Mouse (Mus musculus) induced T-regulatory cell, adult 2 months (primary cell): ENCODE measurements around the gene 6330409D20Rik.

Experiments used
- DNase-seq: peaks from one replicate; pipeline ENCODE4 v3.0.0-alpha.2; 2012; ENCODE audit warnings: low read depth

Gene 6330409D20Rik

DNA sequence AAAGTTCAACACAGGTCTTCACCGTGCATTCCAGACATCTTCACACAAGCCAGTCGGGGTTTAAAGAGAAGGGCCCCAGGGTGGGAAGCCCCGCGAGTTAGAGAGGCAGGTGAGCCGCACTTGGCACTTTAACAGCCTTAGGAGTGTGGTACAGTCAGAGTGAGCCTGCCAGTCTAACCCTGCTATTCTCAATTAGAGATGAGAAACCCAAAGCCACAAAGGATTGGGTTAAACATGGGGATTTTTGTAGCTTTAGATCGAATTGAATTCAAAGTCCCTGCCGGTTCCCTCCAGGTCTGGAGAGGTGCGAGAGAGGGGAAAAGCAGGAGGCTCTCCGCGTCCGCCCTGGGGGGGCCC, at the start of gene 6330409D20Rik:
Gene 6330409D20Rik (minus strand): TSS at position 101 of the 357 bp plus-strand sequence.
- no peak for DNase-seq

DNA sequence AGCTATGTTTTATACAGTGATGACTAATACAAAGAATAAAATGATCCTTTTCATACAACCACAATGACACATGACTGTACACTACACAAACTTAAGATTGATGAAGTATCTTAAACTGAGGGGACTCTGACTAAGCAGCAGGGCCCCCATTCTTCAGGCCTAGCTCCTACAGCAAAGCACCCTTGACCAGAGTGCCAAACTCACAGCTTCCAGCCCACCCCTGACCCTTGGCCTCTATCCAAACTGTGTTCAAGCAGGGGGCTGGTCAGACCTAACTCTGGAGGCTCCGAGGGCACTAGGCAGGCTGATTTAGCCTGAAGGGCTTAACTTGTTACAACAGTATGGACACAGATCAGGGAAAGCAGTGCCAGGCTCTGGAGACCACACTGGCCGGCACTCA, 47.8 kb upstream of the 6330409D20Rik start:
- no peak for DNase-seq

DNA sequence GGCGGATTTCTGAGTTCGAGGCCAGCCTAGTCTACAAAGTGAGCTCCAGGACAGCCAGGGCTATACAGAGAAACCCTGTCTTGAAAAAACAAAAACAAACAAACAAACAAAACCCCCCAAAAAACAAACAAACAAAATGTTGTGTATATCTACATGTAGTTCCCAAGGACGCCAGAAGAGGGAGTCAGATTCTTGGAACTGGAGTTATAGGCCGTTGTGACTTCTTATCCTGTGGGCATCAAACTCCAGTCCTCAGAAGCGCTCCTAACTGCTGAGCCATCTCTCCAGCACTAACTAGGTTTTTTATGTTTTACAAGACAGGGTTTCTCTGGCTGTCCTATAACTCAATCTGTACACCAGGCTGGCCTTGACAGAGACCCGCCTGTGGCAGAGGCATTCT, 46.4 kb upstream of the 6330409D20Rik start:
- peak; percentile 73 for DNase-seq

DNA sequence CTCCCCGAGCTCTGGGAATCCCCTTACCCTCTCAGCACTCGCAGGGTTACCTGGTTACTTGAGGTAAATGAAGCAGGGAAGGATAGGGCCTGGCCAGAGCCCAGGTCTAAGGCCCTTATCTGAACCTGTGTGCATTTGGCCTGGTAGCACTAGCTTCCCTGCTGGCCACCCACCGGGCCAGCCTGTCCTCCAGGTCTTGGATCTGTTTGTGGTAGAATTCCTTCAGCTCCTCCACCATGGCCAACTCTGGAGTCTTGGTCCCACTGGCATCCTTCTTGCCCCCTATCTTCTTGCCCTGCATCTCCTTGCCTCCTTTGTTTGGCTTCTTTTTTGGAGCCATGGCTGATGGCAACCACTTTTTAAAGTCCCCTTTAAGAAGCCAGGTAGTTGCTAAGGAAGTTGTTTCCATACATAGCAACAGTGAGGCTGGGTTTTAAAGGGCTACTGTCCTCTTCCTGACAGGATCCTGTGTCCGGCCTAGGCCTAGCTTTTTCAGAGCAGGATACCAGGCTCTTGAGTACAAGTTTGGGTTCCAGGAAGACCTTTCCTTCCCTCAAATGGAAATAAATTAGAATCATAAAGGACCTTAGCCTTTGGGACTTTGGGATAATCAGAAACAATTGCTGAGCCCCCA, 43.3 kb upstream of the 6330409D20Rik start, which contains the start of gene Cfap157:
Gene Cfap157 (minus strand): TSS at position 381 of the 634 bp plus-strand sequence.
- no peak for DNase-seq

DNA sequence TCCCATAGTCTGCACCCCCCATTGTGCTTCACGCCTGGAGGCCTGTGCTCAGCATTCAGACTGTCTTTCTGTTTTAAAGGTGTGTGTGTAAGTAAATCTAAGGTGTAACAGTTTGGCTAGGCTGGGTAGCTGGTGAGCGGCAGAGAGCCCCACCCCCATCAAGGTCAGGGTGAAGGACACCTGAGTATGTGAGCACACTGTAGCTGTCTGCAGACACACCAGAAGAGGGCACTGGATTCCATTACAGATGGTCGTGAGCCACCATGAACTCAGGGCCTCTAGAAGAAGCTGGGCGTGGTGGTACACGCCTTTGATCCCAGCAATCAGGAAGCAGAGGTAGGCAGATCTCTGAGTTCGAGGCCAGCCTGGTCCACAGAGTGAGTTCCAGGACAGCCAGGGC, 40.9 kb upstream of the 6330409D20Rik start:
- no peak for DNase-seq

DNA sequence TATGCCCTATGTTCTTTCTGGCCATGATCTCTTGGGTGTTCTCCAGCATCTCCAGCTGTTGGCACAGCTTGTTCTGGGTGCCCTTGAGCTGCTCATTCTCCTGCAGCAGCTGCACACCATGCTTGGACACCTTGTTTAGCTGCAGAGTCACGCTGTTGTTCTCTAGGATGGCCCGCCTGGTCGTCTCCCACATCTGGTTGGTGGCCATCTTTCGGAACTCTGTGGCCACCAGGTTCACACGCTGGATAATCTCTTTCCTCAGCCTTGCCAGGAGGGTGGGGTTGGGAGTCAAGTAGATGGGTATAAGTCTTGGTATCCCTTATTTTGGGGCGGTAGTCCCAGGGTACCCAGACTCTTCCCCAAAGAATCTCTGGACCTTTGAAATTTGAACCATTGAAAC, 38.9 kb upstream of the 6330409D20Rik start:
- DNase-seq = no peak

DNA sequence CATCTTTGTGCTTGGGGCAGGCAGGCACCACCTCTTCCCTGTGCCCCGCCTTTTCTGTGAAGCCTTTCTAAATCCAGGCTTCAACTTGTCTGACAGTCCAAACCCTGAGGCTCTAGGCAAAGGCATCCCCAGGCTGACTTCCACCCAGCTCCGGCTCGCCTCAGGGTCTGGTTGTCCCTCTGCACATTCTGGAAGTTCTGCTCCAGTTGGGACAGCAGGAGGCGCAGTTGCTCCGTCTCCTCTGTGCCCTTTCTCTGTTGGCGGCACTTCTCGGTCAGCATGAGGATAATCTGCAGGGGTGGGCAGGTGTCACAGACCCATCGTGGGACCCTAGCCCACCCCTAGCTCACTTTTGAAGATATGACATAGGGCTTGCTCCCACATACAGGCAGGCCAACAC, 38.3 kb upstream of the 6330409D20Rik start:
- DNase-seq = peak; percentile 54

DNA sequence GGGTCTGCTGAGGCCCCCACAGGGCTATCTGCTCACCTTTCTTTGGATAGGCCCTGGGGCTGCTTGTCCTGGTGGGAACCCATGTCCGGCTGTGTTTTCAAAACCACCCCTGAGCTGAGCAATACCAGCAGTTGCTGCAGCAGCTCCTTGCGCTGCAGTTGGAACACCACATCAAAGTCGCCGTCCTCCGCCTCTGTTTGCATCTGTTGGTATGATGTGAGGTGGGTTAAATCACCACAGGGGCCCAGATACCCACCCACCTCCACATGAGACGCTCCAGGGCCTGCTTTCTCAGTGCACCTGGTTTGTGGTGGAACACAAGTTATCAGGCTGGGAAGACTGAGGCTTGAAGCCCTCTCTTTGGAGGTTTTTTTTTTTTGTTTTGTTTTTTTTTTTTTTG, 37.3 kb upstream of the 6330409D20Rik start:
- DNase-seq = no peak

DNA sequence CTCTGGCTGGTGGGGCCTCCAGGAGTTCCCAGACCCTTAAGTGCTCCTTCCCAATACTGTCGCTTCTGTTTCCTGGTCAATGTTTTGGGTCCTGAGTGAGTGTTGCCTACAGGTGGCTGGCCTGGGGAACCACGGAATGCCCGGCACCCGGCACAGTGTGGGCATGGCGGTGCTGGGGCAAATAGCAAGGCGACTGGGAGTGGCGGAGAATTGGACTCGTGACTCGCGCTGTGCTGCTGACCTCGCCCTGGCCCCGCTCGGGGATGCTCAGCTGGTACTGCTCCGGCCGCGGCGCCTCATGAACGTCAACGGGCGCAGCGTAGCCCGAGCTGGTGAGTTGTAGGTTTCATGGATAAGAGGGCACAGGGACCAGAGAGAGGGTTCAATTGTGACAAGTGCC, 35.4 kb upstream of the 6330409D20Rik start:
- no peak for DNase-seq

DNA sequence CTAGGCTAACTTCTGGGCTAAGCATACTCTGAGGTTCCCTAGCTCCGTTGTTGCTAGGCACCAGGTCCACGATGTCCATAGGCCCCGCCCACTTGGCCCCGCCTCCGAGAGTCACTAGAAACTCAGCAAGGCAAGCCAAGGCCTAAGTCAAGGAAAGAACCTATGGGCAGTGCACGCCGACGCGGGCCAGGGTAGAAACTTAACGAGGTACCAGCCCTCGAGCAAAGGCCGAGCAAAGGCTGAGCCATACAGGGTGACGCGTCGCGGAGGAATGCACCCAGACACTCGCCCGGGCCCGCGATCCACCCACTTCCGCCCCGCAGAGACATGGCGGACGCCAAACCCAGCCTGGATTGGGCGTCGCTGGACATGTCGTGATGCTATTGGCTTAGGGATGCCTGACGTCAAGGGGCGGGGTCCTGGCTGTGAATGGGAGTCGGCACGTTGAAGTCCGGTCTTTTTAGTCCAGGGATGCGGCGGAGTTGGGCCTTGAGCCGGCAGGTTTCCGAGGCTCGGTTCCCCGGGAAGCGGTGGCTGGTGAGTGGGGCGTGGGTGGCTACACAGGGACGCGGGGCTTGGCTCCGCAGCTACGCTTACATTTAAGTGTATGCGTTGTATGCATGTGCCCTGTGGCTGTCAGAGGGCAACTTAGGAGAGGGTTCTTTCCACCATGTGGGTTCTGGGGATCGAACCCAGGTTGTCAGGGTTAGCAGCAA, 34.7 kb upstream of the 6330409D20Rik start, which contains the start of the genes Ttc16 and Ptrh1:
Gene Ttc16 (minus strand): TSS at position 275 of the 716 bp plus-strand sequence.
Gene Ptrh1 (plus strand): TSS at position 428 of the 716 bp plus-strand sequence.
- DNase-seq = peak; percentile 99

DNA sequence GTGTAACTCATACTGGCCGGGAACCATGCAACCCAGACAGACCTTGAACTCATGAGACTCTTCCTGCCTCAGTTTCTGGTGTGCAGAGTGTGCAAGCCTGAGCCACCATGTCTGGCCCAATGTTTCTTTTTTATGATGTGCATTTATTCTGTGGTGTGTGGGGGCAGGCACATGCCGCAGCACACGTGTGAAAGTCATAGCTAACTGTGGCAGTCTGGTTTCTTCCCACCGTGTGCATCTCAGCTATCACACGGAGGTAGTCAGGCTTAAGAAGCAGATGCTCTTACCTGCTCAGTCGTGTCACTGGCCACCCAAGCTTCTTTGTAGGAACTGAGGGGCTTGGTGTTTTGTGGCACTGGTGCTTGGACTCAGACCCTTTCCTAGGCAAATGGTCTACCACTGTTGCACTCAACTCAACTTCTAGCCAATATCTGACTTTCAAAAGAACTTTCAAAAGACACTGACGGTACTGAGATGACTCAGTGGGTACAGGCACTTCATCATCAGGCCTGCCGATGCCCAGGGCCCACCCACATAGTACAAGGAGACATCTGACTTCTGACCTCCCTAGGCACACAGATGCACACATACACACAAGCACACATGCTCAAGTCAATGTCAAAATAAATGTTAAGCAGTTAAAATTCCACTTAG, 31.9 kb upstream of the 6330409D20Rik start:
- DNase-seq = peak; percentile 62

DNA sequence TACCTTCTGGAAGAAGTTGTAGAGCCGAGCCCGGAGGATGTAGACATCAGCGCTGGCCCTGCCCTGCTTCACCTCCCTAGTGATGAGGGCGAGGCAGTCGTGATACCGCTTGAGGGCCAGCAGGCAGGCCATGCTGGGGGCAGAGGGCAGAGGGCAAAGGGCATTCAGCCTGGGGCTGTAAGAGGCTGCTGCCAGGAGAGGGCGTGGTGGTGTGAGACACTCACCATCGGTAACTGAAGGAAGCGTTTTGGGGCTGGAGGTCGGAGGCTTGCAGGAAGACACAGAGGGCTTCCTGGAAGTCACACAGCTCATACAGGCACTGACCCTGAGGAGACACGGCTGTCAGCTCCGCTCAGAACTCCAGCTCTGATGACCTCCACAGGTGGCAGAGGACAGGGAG, 31.1 kb upstream of the 6330409D20Rik start:
- peak; percentile 71 for DNase-seq

DNA sequence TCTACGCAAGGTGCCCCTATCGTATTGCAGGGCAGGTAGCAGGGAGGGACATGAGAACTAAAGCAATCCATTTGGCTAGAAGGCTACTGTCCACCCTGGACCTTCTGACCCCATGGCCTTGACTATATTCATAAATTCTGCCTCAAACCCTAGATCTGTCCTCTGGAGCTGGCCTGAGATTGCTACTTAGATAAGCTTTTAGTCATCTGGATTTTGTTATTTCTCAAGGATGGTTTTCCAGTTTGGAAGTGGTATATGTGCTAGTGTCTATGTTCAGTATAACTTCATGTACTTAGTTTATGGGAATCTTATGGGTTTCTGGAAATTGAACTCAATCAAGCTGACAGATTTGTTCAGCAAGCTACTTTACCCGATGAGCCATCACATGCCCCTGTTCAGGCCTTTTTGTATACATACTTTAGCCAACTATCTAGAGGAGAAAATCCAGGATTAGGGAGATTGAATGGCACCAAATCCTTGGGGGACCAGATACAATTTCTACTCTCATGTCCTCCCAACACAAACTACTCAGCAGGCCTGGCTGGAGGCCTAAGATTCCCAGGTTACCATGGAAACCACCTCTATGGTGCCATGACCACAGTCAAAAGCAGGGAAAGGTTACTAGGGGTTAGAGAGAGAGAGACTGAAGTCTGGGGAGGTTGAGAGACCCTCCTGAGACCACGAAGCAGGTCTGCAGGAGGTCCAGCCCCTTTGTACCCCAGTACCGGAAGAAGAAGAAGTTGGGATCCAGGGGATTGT, 28.7 kb upstream of the 6330409D20Rik start:
- no peak for DNase-seq

DNA sequence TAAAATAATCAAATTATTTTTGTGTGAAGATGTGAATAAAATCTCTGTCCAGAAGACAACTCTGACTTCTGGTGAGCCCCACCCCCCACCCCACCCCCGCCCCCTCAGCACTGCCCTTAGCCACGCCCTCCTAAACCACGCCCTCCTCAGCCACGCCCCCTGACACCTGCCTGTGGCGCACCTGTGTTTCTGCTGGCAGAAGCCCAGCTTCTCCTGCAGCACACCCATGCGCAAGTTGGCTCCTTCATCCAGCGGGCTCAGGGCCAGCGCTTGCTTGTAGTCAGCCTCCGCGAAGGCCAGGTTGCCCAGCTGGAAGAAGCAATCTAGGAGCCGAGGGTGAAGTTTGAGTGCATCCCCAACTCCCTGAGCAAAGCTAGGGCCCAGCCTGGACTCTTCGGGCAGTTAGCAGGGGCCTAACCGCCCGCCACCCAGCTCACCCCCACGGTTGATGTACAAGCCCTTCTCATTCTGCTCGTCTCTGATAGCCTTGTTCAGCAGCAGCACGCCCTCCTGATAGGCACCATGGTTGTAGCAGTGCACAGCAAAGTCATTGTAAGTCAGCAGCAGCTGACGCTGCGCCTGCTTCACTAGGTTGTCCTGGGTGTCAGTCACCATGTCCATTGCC, 28.0 kb upstream of the 6330409D20Rik start:
- DNase-seq = no peak

DNA sequence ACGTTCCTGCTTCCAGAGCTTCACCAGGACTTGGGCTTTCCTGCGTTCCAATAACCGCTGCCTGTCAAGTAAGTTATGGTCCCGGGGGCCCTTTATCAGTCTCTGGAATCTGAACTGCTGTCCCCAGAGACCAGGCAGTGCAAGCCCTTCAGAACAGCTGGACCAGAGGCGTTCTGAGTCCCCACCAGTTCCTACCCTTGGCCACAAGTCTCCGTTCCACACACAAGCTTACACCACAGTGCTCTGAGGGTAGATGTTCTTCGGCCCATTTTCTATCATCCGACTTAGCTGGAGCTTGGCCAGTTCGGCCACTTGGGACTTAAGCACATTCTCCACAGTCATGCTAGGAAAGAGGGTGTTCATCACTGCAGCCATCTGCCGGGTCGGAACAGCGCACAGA, 26.4 kb upstream of the 6330409D20Rik start:
- no peak for DNase-seq

DNA sequence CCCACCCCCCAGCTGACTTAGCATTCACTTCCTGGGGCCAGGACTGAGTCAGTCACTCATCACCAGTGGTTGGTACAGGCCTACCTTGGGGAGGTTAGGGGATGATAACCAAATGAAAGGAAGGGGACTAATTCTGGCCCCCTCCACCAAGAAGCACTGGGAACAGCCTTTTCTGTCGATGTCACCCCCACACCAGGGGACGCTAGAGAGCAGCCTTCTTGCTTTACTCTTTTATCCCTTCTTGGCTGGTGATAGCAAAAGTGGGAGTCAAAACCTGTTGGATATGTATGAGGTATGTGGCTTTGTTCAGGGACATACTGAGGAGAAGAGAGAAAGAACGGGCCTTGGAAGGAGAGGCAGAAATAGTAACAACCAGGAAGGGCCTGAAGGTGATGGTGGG, 22.5 kb upstream of the 6330409D20Rik start:
- peak; percentile 43 for DNase-seq

DNA sequence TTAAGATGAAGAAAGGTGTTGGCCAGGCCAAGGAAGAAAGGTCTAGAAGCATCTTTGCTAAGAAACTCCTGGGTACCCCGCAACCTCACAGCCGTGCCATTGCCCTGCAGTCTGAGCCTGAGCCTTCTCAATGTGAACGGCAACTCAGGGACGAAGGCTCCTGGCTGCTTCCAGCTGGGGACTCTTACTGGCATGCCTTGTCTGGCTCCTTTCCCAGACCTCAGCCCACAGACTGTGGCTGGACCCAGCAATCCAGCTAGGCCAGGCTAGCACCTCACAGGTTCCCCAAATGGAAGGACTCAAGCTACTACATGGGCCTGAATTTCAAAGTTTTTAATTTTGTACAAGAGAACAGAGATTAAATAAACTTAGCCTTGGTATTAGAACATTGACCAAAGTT, 21.0 kb upstream of the 6330409D20Rik start:
- DNase-seq = no peak

DNA sequence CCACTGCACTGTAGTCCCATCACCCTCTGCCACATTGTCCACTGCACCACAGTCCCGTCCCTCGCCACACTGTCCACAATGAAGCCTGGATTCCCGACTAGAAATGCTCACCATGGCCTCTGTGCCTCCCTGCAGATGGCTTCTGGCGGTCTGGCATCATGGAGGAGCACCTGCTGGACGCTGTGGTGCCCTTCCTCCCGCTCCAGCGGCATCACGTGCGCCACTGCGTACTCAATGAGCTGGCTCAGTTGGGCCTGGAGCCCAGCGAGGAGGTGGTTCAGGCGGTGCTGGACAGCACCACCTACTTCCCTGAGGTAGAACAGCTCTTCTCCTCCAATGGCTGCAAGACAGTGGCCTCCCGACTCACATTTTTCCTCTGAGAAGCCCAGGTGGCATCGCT, 20.5 kb upstream of the 6330409D20Rik start:
- DNase-seq = no peak

DNA sequence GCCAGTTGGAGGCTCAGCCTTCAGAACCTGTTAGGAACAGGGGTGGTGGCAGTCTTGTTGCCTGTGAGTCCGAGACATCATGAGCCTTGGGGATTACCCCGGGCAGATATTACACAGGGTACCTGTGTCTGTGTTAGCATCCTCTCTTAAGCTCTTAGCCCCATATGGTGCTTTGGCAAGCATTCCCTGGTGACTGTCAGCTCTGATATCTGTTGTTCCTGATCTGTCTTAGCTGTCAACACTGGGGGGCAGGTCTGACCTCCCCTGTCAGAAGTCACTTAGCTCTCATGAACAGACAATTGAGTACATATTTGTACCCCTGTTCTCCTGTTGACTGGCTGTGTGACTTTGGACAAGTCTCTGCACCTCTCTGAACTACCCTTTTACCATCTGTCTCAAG, 18.2 kb upstream of the 6330409D20Rik start:
- no peak for DNase-seq

DNA sequence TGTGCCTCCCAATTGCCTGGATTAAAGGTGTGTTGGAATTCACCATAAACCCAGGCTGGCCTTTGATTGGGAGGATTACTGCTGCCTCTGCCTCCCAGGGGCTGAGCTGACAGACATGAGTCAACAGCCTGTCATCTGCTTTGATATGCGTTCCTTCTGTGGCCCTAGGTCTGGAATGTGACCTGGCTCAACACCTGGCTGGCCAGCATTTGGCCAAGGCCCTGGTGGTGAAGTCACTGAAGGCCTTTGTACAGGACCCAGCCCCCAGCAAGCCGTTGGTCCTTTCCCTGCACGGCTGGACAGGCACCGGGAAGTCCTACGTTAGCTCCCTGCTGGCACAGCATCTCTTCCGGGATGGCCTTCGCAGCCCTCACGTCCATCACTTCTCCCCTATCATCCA, 17.7 kb upstream of the 6330409D20Rik start:
- no peak for DNase-seq

DNA sequence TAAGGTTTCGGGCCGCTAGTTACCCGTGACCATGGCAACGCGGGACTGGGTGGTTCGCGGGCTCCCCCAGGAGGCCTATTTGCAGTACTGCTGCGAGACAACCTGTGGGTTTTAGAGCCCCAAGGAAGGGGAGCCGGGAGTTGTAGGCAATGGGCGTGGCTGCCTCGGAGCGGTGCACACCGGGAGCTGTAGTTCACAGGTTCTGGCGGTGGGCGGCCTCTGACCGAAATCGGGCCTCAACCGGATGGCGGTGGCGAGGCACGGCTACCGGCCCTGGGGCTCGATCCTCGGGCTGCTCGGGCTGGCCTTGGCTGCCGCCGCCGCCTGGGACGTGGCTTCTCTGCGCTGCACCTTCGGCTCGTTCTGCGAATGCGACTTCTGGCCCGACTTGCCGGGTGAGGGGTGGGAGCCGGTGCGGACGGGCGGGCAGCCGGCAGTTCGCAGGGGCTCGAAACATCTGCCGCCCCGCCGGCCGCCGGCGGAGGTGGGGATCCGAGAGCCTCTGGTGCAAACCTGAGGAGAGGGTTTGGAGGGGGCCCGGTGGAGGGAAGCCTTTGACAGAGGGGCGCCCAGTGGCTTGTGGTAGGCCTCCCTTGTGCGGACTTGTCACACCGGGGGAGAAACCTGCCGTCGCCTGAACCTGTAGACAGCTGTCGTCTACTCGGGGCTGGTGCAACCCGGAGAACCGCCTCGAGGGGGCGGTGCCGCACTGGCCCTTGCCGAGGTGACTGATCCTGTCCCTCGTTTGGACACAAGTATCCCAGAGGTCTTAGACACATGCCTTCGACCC, 16.4 kb upstream of the 6330409D20Rik start, which contains the start of gene Tor2a:
Gene Tor2a (plus strand): TSS at position 179 of the 790 bp plus-strand sequence.
- DNase-seq = peak; percentile 99
